Mouse (Mus musculus) heart, embryonic 13.5 days (tissue): ENCODE measurements around the gene Clec4f. TPM values are rescaled to one million over a fixed set of nuclear protein-coding genes. Genes with fewer than 3 reads are reported as not detected.

Experiments used
- ATAC-seq: fragments of 200-750 bp; cut with Nextera tagmentation; 2 replicates; pipeline ENCODE4 v1.8.0; 2017; ENCODE audit warnings: moderate TSS enrichment; ENCODE audit not compliant: insufficient number of reproducible peaks, low FRiP score, low TSS enrichment; ENCODE audit errors: extremely low read depth
- H3K27ac ChIP-seq: fragments of 300-500 bp; sonication (generic); replicated peaks from 2 replicates; pipeline ENCODE4 v1.5.1; 2015; ENCODE audit warnings: moderate library complexity, mild to moderate bottlenecking, inconsistent platforms
- H3K27me3 ChIP-seq: fragments of 300-500 bp; sonication (generic); replicated peaks from 2 replicates; pipeline ENCODE4 v1.6.1; 2015; ENCODE audit warnings: mild to moderate bottlenecking, inconsistent platforms
- H3K36me3 ChIP-seq: fragments of 300-500 bp; sonication (generic); 2 replicates; pipeline ENCODE4 v1.6.1; 2015; ENCODE audit warnings: mild to moderate bottlenecking, inconsistent platforms
- H3K4me1 ChIP-seq: fragments of 300-500 bp; sonication (generic); 2 replicates; pipeline ENCODE4 v1.6.1; 2015; ENCODE audit warnings: inconsistent platforms
- H3K4me2 ChIP-seq: fragments of 300-500 bp; sonication (generic); 2 replicates; pipeline ENCODE4 v1.6.1; 2015; ENCODE audit warnings: inconsistent platforms, mild to moderate bottlenecking, moderate library complexity
- H3K4me3 ChIP-seq: fragments of 300-500 bp; sonication (generic); 2 replicates; pipeline ENCODE4 v1.5.1; 2015; ENCODE audit warnings: moderate library complexity, mild to moderate bottlenecking, inconsistent platforms
- H3K9ac ChIP-seq: fragments of 300-500 bp; sonication (generic); 2 replicates; pipeline ENCODE4 v1.6.1; 2015; ENCODE audit warnings: inconsistent platforms, mild to moderate bottlenecking, moderate library complexity
- H3K9me3 ChIP-seq: fragments of 300-500 bp; sonication (generic); 2 replicates; pipeline ENCODE4 v1.6.1; 2016; ENCODE audit warnings: inconsistent platforms
- WGBS: fragments of 180-500 bp; shearing (Covaris S2); methylation state at CpG from one replicate; pipeline ENCODE4 v1.1.7; 2015; ENCODE audit warnings: mixed read lengths; 5-methylcytosine and 5-hydroxymethylcytosine counted together
- polyA plus RNA-seq: library from polyadenylated mRNA; unstranded; fragments of >200 nt; fragmentation: Nextera tagmentation; extraction: Ambion mirVana; gene quantifications from 2 replicates; pipeline ENCODE4 v1.2.1, GENCODE M21; 2015

The Clec4f gene
- polyA plus RNA-seq, 1 experiment from 2014 or later, result 0.23 TPM

- WGBS, result 25% methylated on average over 3 of the region's 3 CpGs
- Histone ChIP-seq H3K27me3 (no peaks in the 10 kb centered on the region), H3K4me1 (peaks cover 32% of the 10 kb centered on the region), H3K4me2 (no peak overlapping the region), H3K4me3 (no peak overlapping the region), H3K9ac (no peak overlapping the region), H3K36me3 (no peaks in the 10 kb centered on the region), H3K9me3 (no peaks in the 10 kb centered on the region), H3K27ac (peak overlapping the region; percentile 57; the same call in 1 of the 2 replicates)
- no peak for ATAC-seq
Observed at GRCm38 (mm10) chr6:83597988-83598387, 58.0 kb downstream of the Clec4f start.

- ATAC-seq, result no peak
- WGBS, result 73% methylated on average over 2 of the region's 2 CpGs
- Histone ChIP-seq H3K9me3 (no peaks in the 10 kb centered on the region), H3K9ac (no peak overlapping the region), H3K36me3 (no peaks in the 10 kb centered on the region), H3K27me3 (no peaks in the 10 kb centered on the region), H3K4me3 (no peak overlapping the region), H3K4me1 (peaks cover 30% of the 10 kb centered on the region), H3K4me2 (no peak overlapping the region), H3K27ac (no peak overlapping the region)
Observed at GRCm38 (mm10) chr6:83595035-83595434, 61.0 kb downstream of the Clec4f start.

Other genes with a start within 250 kb of the Clec4f start
- 27.7 and 30.6 TPM in 2 replicates for gene Tet3, start 197.1 kb downstream of the Clec4f start, polyA plus RNA-seq
- gene Dguok, start 149.2 kb downstream of the Clec4f start, polyA plus RNA-seq, result 54.0 and 55.2 TPM in 2 replicates
- 15.2 and 20.7 TPM in 2 replicates for gene Actg2, start 119.9 kb downstream of the Clec4f start, polyA plus RNA-seq
- gene Stambp, start 83.5 kb downstream of the Clec4f start, polyA plus RNA-seq, result 21.4 and 24.2 TPM in 2 replicates
- gene Cd207, start 21.7 kb upstream of the Clec4f start, polyA plus RNA-seq, result 0.09 TPM in 1 of 2 replicates, not detected in the other
- not detected in 2 replicates for gene Vax2, start 55.1 kb upstream of the Clec4f start, polyA plus RNA-seq
- gene Atp6v1b1, start 86.8 kb upstream of the Clec4f start, polyA plus RNA-seq, result not detected in 2 replicates
- gene Ankrd53, start 106.5 kb upstream of the Clec4f start, polyA plus RNA-seq, result not detected in 2 replicates
- 60.4 and 72.9 TPM in 2 replicates for gene Tex261, start 119.6 kb upstream of the Clec4f start, polyA plus RNA-seq
- 55.4 and 57.6 TPM in 2 replicates for gene Nagk, start 138.8 kb upstream of the Clec4f start, polyA plus RNA-seq
- gene Paip2b, start 175.6 kb upstream of the Clec4f start, polyA plus RNA-seq, result 12.5 and 13.1 TPM in 2 replicates
- 35.2 and 36.9 TPM in 2 replicates for gene Zfp638, start 210.9 kb upstream of the Clec4f start, polyA plus RNA-seq